Mouse (Mus musculus): ENCODE results near the gene Col20a1. TPM values are rescaled to one million over a fixed set of nuclear protein-coding genes. Genes with fewer than 3 reads are reported as not detected.

Col20a1 gene
- polyA plus RNA-seq (2021; fragmentation: Nextera tagmentation) = 0.10 and 0.13 TPM in 2 replicates
- long read RNA-seq, experiment 1, partial matches to known transcripts = 1 of 2 reads
- long read RNA-seq, experiment 1, other reads (novel, unspliced or antisense) = 1 of 2 reads
- long read RNA-seq, experiment 2 = 0 reads

GRCm38 (mm10) chr2:180986449-180986848, at the start of gene Col20a1:
Gene Col20a1, plus strand, starts transcription at chr2:180986535.

GRCm38 (mm10) chr2:180954061-180955047, 32.0 kb upstream of the Col20a1 start, which contains the start of gene Nkain4:
Gene Nkain4, minus strand, starts transcription at chr2:180954699.

GRCm38 (mm10) chr2:180967010-180967763, 19.1 kb upstream of the Col20a1 start, which contains the start of gene Arfgap1:
Gene Arfgap1, plus strand, starts transcription at chr2:180967225.

GRCm38 (mm10) chr2:181043437-181043836, 57.1 kb downstream of the Col20a1 start, which contains the start of gene Chrna4:
Gene Chrna4, minus strand, starts transcription at chr2:181043546.

Other genes starting within 250 kb of the Col20a1 start
- not detected in 2 replicates for gene Bhlhe23, start 209.6 kb upstream of the Col20a1 start, polyA plus RNA-seq (2021; fragmentation: Nextera tagmentation)
- 5.8 and 19.1 TPM in 2 replicates for gene Ythdf1, start 65.6 kb upstream of the Col20a1 start, polyA plus RNA-seq (2021; fragmentation: Nextera tagmentation)
- 0.17 and 0.36 TPM in 2 replicates for gene Birc7, start 57.5 kb upstream of the Col20a1 start, polyA plus RNA-seq (2021; fragmentation: Nextera tagmentation)
- 129 and 140 TPM in 2 replicates for gene Nkain4, start 31.8 kb upstream of the Col20a1 start, polyA plus RNA-seq (2021; fragmentation: Nextera tagmentation)
- 92.6 and 118 TPM in 2 replicates for gene Arfgap1, start 19.3 kb upstream of the Col20a1 start, polyA plus RNA-seq (2021; fragmentation: Nextera tagmentation)
- gene Chrna4, start 57.0 kb downstream of the Col20a1 start, polyA plus RNA-seq (2021; fragmentation: Nextera tagmentation) = 15.1 and 25.9 TPM in 2 replicates
- 23.0 and 89.4 TPM in 2 replicates for gene Kcnq2, start 148.8 kb downstream of the Col20a1 start, polyA plus RNA-seq (2021; fragmentation: Nextera tagmentation)
- gene Eef1a2, start 170.5 kb downstream of the Col20a1 start, polyA plus RNA-seq (2021; fragmentation: Nextera tagmentation) = 219 and 425 TPM in 2 replicates
- 173 and 211 TPM in 2 replicates for gene Ppdpf, start 200.7 kb downstream of the Col20a1 start, polyA plus RNA-seq (2021; fragmentation: Nextera tagmentation)
- gene Ptk6, start 216.3 kb downstream of the Col20a1 start, polyA plus RNA-seq (2021; fragmentation: Nextera tagmentation) = not detected in 2 replicates
- 0.08 and 0.12 TPM in 2 replicates for gene Srms, start 226.7 kb downstream of the Col20a1 start, polyA plus RNA-seq (2021; fragmentation: Nextera tagmentation)
- gene Fndc11, start 233.5 kb downstream of the Col20a1 start, polyA plus RNA-seq (2021; fragmentation: Nextera tagmentation) = 0.29 and 0.38 TPM in 2 replicates

All from left cerebral cortex, adult 6 months (tissue).